Mouse (Mus musculus): ENCODE measurements around the gene Dnajc25. TPM values are rescaled to one million over a fixed set of nuclear protein-coding genes. Genes with fewer than 3 reads are reported as not detected.
A peak's percentile ranks its signal among the peaks of the same experiment; 100 is the strongest.

The Dnajc25 gene
- 6.9 and 8.2 TPM in 2 replicates for polyA plus RNA-seq (2016; fragmentation: Nextera tagmentation; extraction: Ambion mirVana)

DNA sequence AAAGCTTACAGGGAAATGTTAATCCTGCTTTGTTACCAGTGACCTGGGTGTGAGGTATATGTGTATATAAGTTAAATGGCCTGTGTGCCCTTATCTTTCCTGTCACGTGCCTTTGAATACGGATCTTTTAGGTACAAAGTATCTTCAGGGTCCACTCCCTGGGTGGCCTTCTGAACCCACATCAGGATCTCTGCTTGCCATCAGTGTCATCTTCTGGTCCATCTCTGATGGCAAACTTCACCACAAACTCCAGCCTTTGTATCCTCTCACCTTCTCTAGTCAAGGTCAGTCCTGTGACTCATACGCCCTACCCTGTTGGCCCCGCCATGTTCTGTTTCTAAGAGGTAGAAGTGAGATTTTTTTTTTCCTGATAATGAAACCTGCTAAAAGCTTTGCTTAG, at the start of gene Dnajc25:
Gene Dnajc25 (plus strand): TSS at position 301 of the 400 bp plus-strand sequence.
- WGBS, result 88% methylated on average over 4 of the region's 4 CpGs
- Histone ChIP-seq H3K4me1 (peaks cover 4% of the 10 kb centered on the region; the same call in 1 of the 2 replicates), H3K4me3 (no peak within 1 kb of the TSS), H3K27me3 (replicated peaks; ENCODE audit: low read depth, poor library complexity, severe bottlenecking) (no peaks in the 10 kb centered on the region), H3K27ac (replicated peaks) (no peak within 1 kb of the TSS), H3K9me3 (no peaks in the 10 kb centered on the region), H3K36me3 (replicated peaks) (no peaks in the 10 kb centered on the region)
- no peak for DNase-seq (ENCODE audit: low spot score)

- Histone ChIP-seq H3K36me3 (replicated peaks) (no peaks in the 10 kb centered on the region), H3K4me3 (no peak overlapping the region), H3K27ac (replicated peaks) (no peak overlapping the region), H3K9me3 (no peaks in the 10 kb centered on the region), H3K4me1 (peaks cover 10% of the 10 kb centered on the region), H3K27me3 (replicated peaks; ENCODE audit: low read depth, poor library complexity, severe bottlenecking) (peaks cover 14% of the 10 kb centered on the region)
- DNase-seq (ENCODE audit: low spot score), result no peak
- 88% methylated on average over 4 of the region's 4 CpGs for WGBS
Observed at GRCm38 (mm10) chr4:58948391-58948790, 46.5 kb upstream of the Dnajc25 start.

- Histone ChIP-seq H3K4me3 (no peak overlapping the region), H3K9me3 (no peaks in the 10 kb centered on the region), H3K36me3 (replicated peaks) (peaks cover 14% of the 10 kb centered on the region), H3K27me3 (replicated peaks; ENCODE audit: low read depth, poor library complexity, severe bottlenecking) (no peaks in the 10 kb centered on the region), H3K4me1 (no peaks in the 10 kb centered on the region), H3K27ac (replicated peaks) (no peak overlapping the region)
- DNase-seq (ENCODE audit: low spot score), result no peak
- 91% methylated on average over 11 of the region's 11 CpGs for WGBS
Observed at GRCm38 (mm10) chr4:58952630-58953029, 42.2 kb upstream of the Dnajc25 start.

DNA sequence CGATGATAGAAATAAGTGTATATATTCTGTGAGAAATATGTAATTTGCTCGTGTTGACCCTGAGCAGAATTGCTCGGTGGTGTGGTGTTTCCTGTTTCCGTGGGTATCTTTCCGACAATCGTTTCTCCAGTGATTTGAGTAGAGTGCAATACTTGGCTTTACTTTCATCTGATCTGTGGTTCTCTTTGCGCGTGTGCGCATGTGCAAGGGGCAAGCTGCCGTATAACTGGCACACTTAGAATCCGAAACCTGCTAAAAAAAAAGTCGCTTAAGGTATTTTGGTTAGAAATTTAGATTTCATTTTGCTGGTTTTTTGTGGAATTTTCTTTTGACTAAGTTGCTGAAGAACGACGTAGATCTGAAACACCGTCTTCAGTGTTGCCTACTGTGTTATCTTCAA, 33.1 kb upstream of the Dnajc25 start:
- whole genome bisulfite sequencing, result 94% methylated on average over 15 of the region's 15 CpGs
- Histone ChIP-seq H3K4me1 (no peaks in the 10 kb centered on the region), H3K9me3 (no peaks in the 10 kb centered on the region)

GRCm38 (mm10) chr4:58963271-58963670, 31.6 kb upstream of the Dnajc25 start:
- H3K4me3 ChIP-seq, result no peak overlapping the region
- H3K27ac ChIP-seq (replicated peaks), result no peak overlapping the region
- WGBS, result 92% methylated on average over 4 of the region's 4 CpGs
- H3K36me3 ChIP-seq (replicated peaks), result no peaks in the 10 kb centered on the region
- no peaks in the 10 kb centered on the region for H3K9me3 ChIP-seq
- H3K4me1 ChIP-seq, result no peaks in the 10 kb centered on the region
- DNase-seq (ENCODE audit: low spot score), result no peak
- no peaks in the 10 kb centered on the region for H3K27me3 ChIP-seq (replicated peaks; ENCODE audit: low read depth, poor library complexity, severe bottlenecking)

More for the DNA sequence above, 33.1 kb upstream of the Dnajc25 start:
- H3K36me3 ChIP-seq (replicated peaks), result peaks cover 10% of the 10 kb centered on the region
- no peak for DNase-seq (ENCODE audit: low spot score)
- H3K4me3 ChIP-seq, result no peak overlapping the region
- no peaks in the 10 kb centered on the region for H3K27me3 ChIP-seq (replicated peaks; ENCODE audit: low read depth, poor library complexity, severe bottlenecking)
- no peak overlapping the region for H3K27ac ChIP-seq (replicated peaks)

- H3K36me3 ChIP-seq (replicated peaks), result no peaks in the 10 kb centered on the region
- H3K4me1 ChIP-seq, result no peaks in the 10 kb centered on the region
- no peak overlapping the region for H3K27ac ChIP-seq (replicated peaks)
- no peak overlapping the region for H3K4me3 ChIP-seq
- no peak for DNase-seq (ENCODE audit: low spot score)
- no peaks in the 10 kb centered on the region for H3K9me3 ChIP-seq
- no peaks in the 10 kb centered on the region for H3K27me3 ChIP-seq (replicated peaks; ENCODE audit: low read depth, poor library complexity, severe bottlenecking)
- WGBS, result 94% methylated on average over 1 of the region's 1 CpGs
Observed at GRCm38 (mm10) chr4:58965136-58965535, 29.7 kb upstream of the Dnajc25 start.

DNA sequence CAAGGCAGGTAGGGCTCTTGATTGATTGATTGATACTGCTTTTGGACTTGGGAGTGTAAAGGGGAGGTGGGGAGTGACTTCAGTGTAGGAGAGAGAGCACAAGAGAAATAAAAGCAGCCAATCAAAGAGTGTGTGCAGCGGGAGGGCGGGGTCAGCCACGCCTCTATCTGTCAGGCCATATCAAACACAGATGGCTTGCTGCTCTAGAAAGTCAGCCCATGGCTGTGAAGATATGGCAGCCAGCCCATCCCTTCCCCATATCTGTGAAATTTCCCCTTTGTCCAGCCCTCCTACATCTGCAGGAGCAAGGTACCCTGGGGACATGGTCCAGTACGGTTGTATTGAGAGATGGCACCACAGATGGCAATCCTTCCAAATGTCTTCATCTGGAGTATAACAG, 24.2 kb upstream of the Dnajc25 start:
- H3K9me3 ChIP-seq, result no peaks in the 10 kb centered on the region
- WGBS, result 88% methylated on average over 4 of the region's 4 CpGs
- no peaks in the 10 kb centered on the region for H3K27me3 ChIP-seq (replicated peaks; ENCODE audit: low read depth, poor library complexity, severe bottlenecking)
- no peak overlapping the region for H3K4me3 ChIP-seq
- peaks cover 11% of the 10 kb centered on the region; the same call in 1 of the 2 replicates for H3K36me3 ChIP-seq (replicated peaks)
- H3K4me1 ChIP-seq, result no peaks in the 10 kb centered on the region; the same call in 1 of the 2 replicates
- H3K27ac ChIP-seq (replicated peaks), result no peak overlapping the region
- DNase-seq (ENCODE audit: low spot score), result no peak

DNA sequence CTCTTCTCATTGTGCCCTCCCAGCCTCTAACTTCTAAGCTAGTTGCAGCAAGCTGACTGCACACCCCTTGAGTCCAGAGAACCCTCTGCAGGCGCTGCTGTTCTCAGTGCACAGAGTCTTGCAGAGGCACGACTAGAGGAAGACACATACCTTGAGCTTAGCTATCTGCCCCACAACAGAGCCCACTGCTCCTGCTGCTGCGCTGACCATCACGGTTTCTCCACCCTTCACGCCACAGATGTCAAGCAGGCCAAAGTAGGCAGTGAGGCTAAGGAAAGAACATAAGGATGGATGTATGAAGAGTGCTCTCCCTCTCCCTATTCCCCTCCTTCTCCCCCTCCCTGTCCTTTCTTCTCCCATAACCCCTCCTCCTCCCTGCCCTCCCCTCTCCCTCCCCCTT, 19.2 kb upstream of the Dnajc25 start:
- H3K4me3 ChIP-seq, result no peak overlapping the region
- no peak for DNase-seq (ENCODE audit: low spot score)
- H3K4me1 ChIP-seq, result no peaks in the 10 kb centered on the region; the same call in 1 of the 2 replicates
- H3K9me3 ChIP-seq, result no peaks in the 10 kb centered on the region
- H3K27ac ChIP-seq (replicated peaks), result no peak overlapping the region
- peaks cover 7% of the 10 kb centered on the region; the same call in 1 of the 2 replicates for H3K36me3 ChIP-seq (replicated peaks)
- WGBS, result 77% methylated on average over 5 of the region's 5 CpGs
- H3K27me3 ChIP-seq (replicated peaks; ENCODE audit: low read depth, poor library complexity, severe bottlenecking), result no peaks in the 10 kb centered on the region

DNA sequence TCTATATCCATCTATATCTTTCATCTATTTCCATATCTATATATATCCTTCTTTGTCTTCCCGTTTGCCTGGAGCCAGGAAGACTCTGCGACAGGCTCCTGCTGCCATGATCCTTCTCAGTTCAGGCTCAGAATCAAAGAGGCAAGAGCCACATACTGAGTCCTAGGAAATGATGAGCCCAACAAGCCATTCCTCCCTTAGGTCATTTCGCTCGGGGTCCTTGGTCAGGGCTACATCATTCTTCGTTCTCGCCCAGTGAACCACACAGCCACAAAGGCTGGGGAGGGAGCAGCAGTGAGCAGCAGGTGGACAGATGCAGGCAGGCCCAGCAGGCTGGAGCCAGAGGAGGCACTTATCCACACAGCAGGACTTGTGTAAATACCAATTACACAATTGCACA, 13.4 kb upstream of the Dnajc25 start:
- Histone ChIP-seq H3K27me3 (replicated peaks; ENCODE audit: low read depth, poor library complexity, severe bottlenecking) (no peaks in the 10 kb centered on the region), H3K4me3 (no peak overlapping the region), H3K36me3 (replicated peaks) (no peaks in the 10 kb centered on the region), H3K9me3 (no peaks in the 10 kb centered on the region), H3K27ac (replicated peaks) (no peak overlapping the region), H3K4me1 (peaks cover 4% of the 10 kb centered on the region; the same call in 1 of the 2 replicates)
- DNase-seq (ENCODE audit: low spot score), result no peak
- WGBS, result 73% methylated on average over 6 of the region's 6 CpGs

DNA sequence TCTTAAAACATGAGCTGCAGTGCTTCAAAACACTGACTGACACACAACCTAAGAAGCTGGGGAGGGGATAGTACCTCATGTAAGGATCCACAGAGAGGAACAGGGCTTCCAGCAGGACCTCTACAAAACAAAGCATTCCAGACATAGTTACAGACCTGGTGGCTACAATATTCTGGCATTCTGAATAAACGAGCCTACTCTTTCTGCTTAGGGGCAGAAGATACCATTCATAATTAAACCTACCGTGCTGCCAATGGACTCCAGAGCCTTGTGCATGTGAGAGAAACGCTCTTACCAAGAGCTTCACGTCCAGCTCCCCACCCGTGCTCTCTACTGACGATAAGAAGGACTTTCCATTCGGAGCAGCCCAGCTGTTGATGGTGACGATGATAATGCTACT, 12.1 kb upstream of the Dnajc25 start:
- no peaks in the 10 kb centered on the region for H3K9me3 ChIP-seq
- H3K27me3 ChIP-seq (replicated peaks; ENCODE audit: low read depth, poor library complexity, severe bottlenecking), result no peaks in the 10 kb centered on the region
- WGBS, result 90% methylated on average over 8 of the region's 8 CpGs
- H3K4me1 ChIP-seq, result peaks cover 15% of the 10 kb centered on the region; the same call in 1 of the 2 replicates
- H3K4me3 ChIP-seq, result no peak overlapping the region
- DNase-seq (ENCODE audit: low spot score), result no peak
- no peak overlapping the region for H3K27ac ChIP-seq (replicated peaks)
- no peaks in the 10 kb centered on the region for H3K36me3 ChIP-seq (replicated peaks)

- peaks cover 17% of the 10 kb centered on the region; the same call in 1 of the 2 replicates for H3K4me1 ChIP-seq
- peak; percentile 85 for DNase-seq (ENCODE audit: low spot score)
- no peaks in the 10 kb centered on the region for H3K9me3 ChIP-seq
- H3K36me3 ChIP-seq (replicated peaks), result no peaks in the 10 kb centered on the region
- 24% methylated on average over 7 of the region's 7 CpGs for WGBS
- no peaks in the 10 kb centered on the region for H3K27me3 ChIP-seq (replicated peaks; ENCODE audit: low read depth, poor library complexity, severe bottlenecking)
- H3K4me3 ChIP-seq, result no peak overlapping the region
- no peak overlapping the region for H3K27ac ChIP-seq (replicated peaks)
Observed at GRCm38 (mm10) chr4:58985157-58985648, 9.7 kb upstream of the Dnajc25 start.

DNA sequence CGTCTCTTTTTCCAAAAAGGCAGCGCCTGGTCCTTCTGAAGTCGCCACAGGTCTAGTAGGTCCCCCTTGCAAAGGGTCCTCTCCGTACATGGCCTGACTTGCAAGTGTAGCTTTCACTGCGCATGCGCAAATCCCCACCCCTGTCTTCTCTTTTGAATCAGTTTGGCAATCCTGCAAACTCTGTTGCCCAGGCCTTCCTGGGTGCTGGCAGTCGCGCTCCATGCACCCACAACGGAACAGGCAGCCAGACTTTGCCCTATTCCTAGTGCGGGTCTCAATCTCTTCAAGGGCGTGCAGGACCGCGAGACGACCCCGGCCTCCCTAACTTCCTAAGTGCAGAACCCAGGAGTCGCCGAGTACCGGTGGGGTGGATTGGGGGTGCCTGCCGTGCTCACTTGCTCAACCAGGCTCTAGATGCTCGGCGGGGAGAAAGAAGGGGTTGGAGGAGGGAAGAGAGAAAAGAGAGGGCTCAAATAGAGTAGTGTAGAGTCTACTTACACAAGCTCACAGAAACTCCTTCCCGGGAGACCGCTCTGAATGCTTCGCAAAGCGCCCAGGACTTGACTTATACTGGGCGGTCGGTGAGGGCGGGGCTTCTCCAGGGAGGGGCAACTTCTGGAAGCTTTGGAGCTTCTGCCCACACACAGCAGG, 8.2 kb upstream of the Dnajc25 start, which contains the start of gene Ptgr1:
Gene Ptgr1 (minus strand): TSS at position 580 of the 651 bp plus-strand sequence.
- H3K4me1 ChIP-seq, result peaks cover 17% of the 10 kb centered on the region; the same call in 1 of the 2 replicates
- DNase-seq (ENCODE audit: low spot score), result peak; percentile 88
- no peaks in the 10 kb centered on the region for H3K36me3 ChIP-seq (replicated peaks)
- H3K27me3 ChIP-seq (replicated peaks; ENCODE audit: low read depth, poor library complexity, severe bottlenecking), result no peaks in the 10 kb centered on the region
- H3K4me3 ChIP-seq, result peak within 1 kb of the TSS; percentile 78
- H3K9me3 ChIP-seq, result no peaks in the 10 kb centered on the region
- 1% methylated on average over 28 of the region's 28 CpGs for WGBS
- H3K27ac ChIP-seq (replicated peaks), result peak within 1 kb of the TSS; percentile 72

DNA sequence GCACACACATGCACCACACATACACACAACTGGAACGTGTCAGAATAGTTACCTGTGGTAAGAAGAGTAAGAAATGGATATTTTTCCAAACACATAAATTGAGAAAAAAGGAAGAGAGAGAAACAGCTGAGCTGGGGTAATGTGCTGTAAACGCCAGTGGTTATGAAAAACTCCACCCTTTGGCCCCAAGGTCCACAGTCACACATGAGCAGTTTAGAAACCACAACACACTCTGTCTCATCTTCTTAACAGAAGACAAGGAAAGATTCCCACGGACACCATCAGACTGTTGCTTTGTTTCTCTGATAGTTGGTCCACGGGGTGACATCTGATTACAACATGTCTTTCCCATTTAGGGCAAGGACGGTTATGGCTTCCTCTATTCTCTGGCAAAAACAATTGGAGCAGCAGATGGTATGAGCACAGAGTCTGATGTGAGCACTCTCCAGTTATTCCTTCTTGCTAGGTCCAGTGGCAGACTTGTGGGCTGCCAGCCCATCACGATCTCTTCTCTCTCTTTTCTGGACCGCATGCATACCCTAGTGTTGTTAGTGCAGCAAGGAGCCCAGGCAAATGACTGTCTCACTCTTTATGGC, 5.5 kb upstream of the Dnajc25 start:
- Histone ChIP-seq H3K36me3 (replicated peaks) (no peaks in the 10 kb centered on the region), H3K27ac (replicated peaks) (no peak overlapping the region), H3K4me1 (peaks cover 17% of the 10 kb centered on the region; the same call in 1 of the 2 replicates), H3K27me3 (replicated peaks; ENCODE audit: low read depth, poor library complexity, severe bottlenecking) (no peaks in the 10 kb centered on the region), H3K9me3 (no peaks in the 10 kb centered on the region), H3K4me3 (no peak overlapping the region)
- WGBS, result 87% methylated on average over 7 of the region's 7 CpGs
- DNase-seq (ENCODE audit: low spot score), result no peak
